In genomic region chr1:120604431-120605142, GRCm38 (mm10) we compare ENCODE assay signal across 16 mouse cellular contexts. TPM values are rescaled to one million over a fixed set of nuclear protein-coding genes. Genes with fewer than 3 reads are reported as not detected.
DNase-seq lines count a peak whose midpoint lies in the region; ATAC-seq lines count a peak whose summit lies in the region.
"Had no signal": no experiment of that assay in that cellular context is flagged by ENCODE, and none has a peak within 500 bp of the region (broad histone marks: within the 10 kb centered on the region; RNA-seq: fewer than 3 reads in every experiment).

No protein-coding gene starts in this region.

- WGBS in heart, embryonic 13.5 days = 3% methylated on average over 30 of the region's 30 CpGs
- 2% methylated on average over 30 of the region's 30 CpGs for WGBS in hindbrain, embryonic 12.5 days
- 1% methylated on average over 30 of the region's 30 CpGs for WGBS in midbrain, embryonic 11.5 days
- WGBS in neural tube, embryonic 15.5 days = 2% methylated on average over 30 of the region's 30 CpGs

- no peaks in the 10 kb centered on the region for H3K9me3 ChIP-seq in heart, embryonic 13.5 days
- no peaks in the 10 kb centered on the region for H3K9me3 ChIP-seq in hindbrain, embryonic 12.5 days (replicated peaks)
- no peaks in the 10 kb centered on the region for H3K9me3 ChIP-seq in midbrain, embryonic 11.5 days (ENCODE audit: control insufficient read depth, low read length)
- no peaks in the 10 kb centered on the region for H3K9me3 ChIP-seq in neural tube, embryonic 15.5 days (replicated peaks)
- H3K9me3 ChIP-seq: forebrain, embryonic 15.5 days had no signal

- peaks cover 96% of the 10 kb centered on the region for H3K27me3 ChIP-seq in heart, embryonic 13.5 days (replicated peaks)
- peaks cover 85% of the 10 kb centered on the region for H3K27me3 ChIP-seq in hindbrain, embryonic 12.5 days
- H3K27me3 ChIP-seq in midbrain, embryonic 11.5 days (ENCODE audit: control insufficient read depth, insufficient read depth, low read length) = peaks cover 75% of the 10 kb centered on the region
- H3K27me3 ChIP-seq in neural tube, embryonic 15.5 days (replicated peaks) = peaks cover 77% of the 10 kb centered on the region
- H3K27me3 ChIP-seq: CH12.LX had no signal

- no peak overlapping the region for H3K27ac ChIP-seq in heart, embryonic 13.5 days (replicated peaks)
- H3K27ac ChIP-seq in hindbrain, embryonic 12.5 days = peak overlapping the region; percentile 67
- peak overlapping the region; percentile 17 for H3K27ac ChIP-seq in midbrain, embryonic 11.5 days (ENCODE audit: low read depth, low read length)
- H3K27ac ChIP-seq in neural tube, embryonic 15.5 days (replicated peaks) = no peak overlapping the region
- H3K27ac ChIP-seq: forebrain, embryonic 15.5 days; heart, adult 2 months had no signal

- intact Hi-C loops in heart, postnatal 36 days (cut with DNase I) = no loop called here

- ATAC-seq in heart, embryonic 13.5 days (ENCODE audit: extremely low read depth, insufficient number of reproducible peaks, low FRiP score, low TSS enrichment) = no peak
- ATAC-seq in hindbrain, embryonic 12.5 days (ENCODE audit: low FRiP score) = no peak
- no peak for ATAC-seq in midbrain, embryonic 11.5 days (ENCODE audit: low FRiP score)
- no peak for ATAC-seq in neural tube, embryonic 15.5 days (ENCODE audit: low FRiP score)
- ATAC-seq: forebrain, embryonic 15.5 days had no signal

- H3K36me3 ChIP-seq in heart, embryonic 13.5 days = no peaks in the 10 kb centered on the region
- H3K36me3 ChIP-seq in hindbrain, embryonic 12.5 days = no peaks in the 10 kb centered on the region
- H3K36me3 ChIP-seq in midbrain, embryonic 11.5 days (ENCODE audit: control insufficient read depth, insufficient read depth, low read length) = no peaks in the 10 kb centered on the region
- no peaks in the 10 kb centered on the region for H3K36me3 ChIP-seq in neural tube, embryonic 15.5 days
- H3K36me3 ChIP-seq: forebrain, embryonic 15.5 days had no signal

- H3K4me1 ChIP-seq in heart, embryonic 13.5 days = peaks cover 25% of the 10 kb centered on the region
- H3K4me1 ChIP-seq in hindbrain, embryonic 12.5 days = peaks cover 18% of the 10 kb centered on the region
- peaks cover 12% of the 10 kb centered on the region for H3K4me1 ChIP-seq in midbrain, embryonic 11.5 days (ENCODE audit: control insufficient read depth, insufficient read depth, low read length)
- peaks cover 23% of the 10 kb centered on the region for H3K4me1 ChIP-seq in neural tube, embryonic 15.5 days

- H3K4me2 ChIP-seq in heart, embryonic 13.5 days = no peak overlapping the region
- peak overlapping the region; percentile 63 for H3K4me2 ChIP-seq in hindbrain, embryonic 12.5 days (replicated peaks)
- peak overlapping the region; percentile 82 for H3K4me2 ChIP-seq in midbrain, embryonic 11.5 days
- peak overlapping the region; percentile 15 for H3K4me2 ChIP-seq in neural tube, embryonic 15.5 days
- H3K4me2 ChIP-seq: forebrain, embryonic 15.5 days had no signal

- no peak overlapping the region for H3K9ac ChIP-seq in heart, embryonic 13.5 days
- peak overlapping the region; percentile 72 for H3K9ac ChIP-seq in hindbrain, embryonic 12.5 days
- peak overlapping the region; percentile 80 for H3K9ac ChIP-seq in midbrain, embryonic 11.5 days (ENCODE audit: low read length)
- H3K9ac ChIP-seq in neural tube, embryonic 15.5 days (replicated peaks) = no peak overlapping the region
- H3K9ac ChIP-seq: forebrain, embryonic 15.5 days had no signal

- H3K4me3 ChIP-seq in heart, embryonic 13.5 days = peak overlapping the region; percentile 8; the same call in 1 of the 2 replicates
- peak overlapping the region; percentile 49 for H3K4me3 ChIP-seq in hindbrain, embryonic 12.5 days
- peak overlapping the region; percentile 57 for H3K4me3 ChIP-seq in midbrain, embryonic 11.5 days (ENCODE audit: low read depth, low read length)
- H3K4me3 ChIP-seq in neural tube, embryonic 15.5 days (replicated peaks) = peak overlapping the region; percentile 25
- H3K4me3 ChIP-seq: forebrain, embryonic 15.5 days; heart, adult 2 months had no signal

- no peak for DNase-seq in heart, postnatal 36 days
- DNase-seq in midbrain, embryonic 11.5 days (ENCODE audit: low spot score, missing footprints) = peak; percentile 96
- DNase-seq in heart, adult 8-10 months (ENCODE audit: low spot score) = no peak
- no peak for DNase-seq in spleen, postnatal 14 days (ENCODE audit: low spot score in 2 of 2)
- DNase-seq in adrenal gland, postnatal 25 days = no peak
- DNase-seq: heart, adult 2 months; kidney, postnatal 25 days had no signal

RNA-seq across cellular contexts. Expression of gene En1, which starts 2.4 kb away (rescaled TPM):
- polyA plus RNA-seq in heart, embryonic 13.5 days (2015; fragmentation: Nextera tagmentation; extraction: Ambion mirVana) = not detected in 2 replicates
- not detected for total RNA-seq in heart, postnatal 36 days (2021)
- 7.5 and 8.8 TPM in 2 replicates for polyA plus RNA-seq in hindbrain, embryonic 12.5 days (2016; fragmentation: Nextera tagmentation; extraction: Ambion mirVana)
- polyA plus RNA-seq in midbrain, embryonic 11.5 days (2014; fragmentation: Nextera tagmentation; extraction: Ambion mirVana) = 6.5 and 8.2 TPM in 2 replicates
- 1.0 and 1.2 TPM in 2 replicates for polyA plus RNA-seq in neural tube, embryonic 15.5 days (2015; fragmentation: Nextera tagmentation; extraction: Ambion mirVana)
- total RNA-seq in heart, adult 8-10 months (2022) = not detected
- not detected in 2 replicates for total RNA-seq in adrenal gland, postnatal 25 days (2021)
- total RNA-seq: CH12.LX; heart, adult 2 months; megakaryocyte progenitor cell, adult 5-6 weeks had no signal
- polyA plus RNA-seq: cortical plate, adult 2 months; forebrain, embryonic 15.5 days; heart, adult 2 months; intestine, embryonic 14.5 days; liver, embryonic 16.5 days had no signal

Comparison
In these comparisons a context has a peak if more than half of its experiments do, and no peak if none do; other contexts are left out.
1. H3K27ac ChIP-seq: peak in hindbrain, embryonic 12.5 days (single experiment) and midbrain, embryonic 11.5 days (single experiment); none in heart, embryonic 13.5 days (single experiment) and neural tube, embryonic 15.5 days (single experiment).
2. H3K9ac ChIP-seq: peak in hindbrain, embryonic 12.5 days (single experiment) and midbrain, embryonic 11.5 days (single experiment); none in heart, embryonic 13.5 days (single experiment) and neural tube, embryonic 15.5 days (single experiment).
3. Peak in every context shown above with its lines, with median percentiles within 50 percentile points of each other: H3K4me3 ChIP-seq.